Mouse (Mus musculus): ENCODE results near the gene Ccr7. TPM values are rescaled to one million over a fixed set of nuclear protein-coding genes. Genes with fewer than 3 reads are reported as not detected.

The Ccr7 gene
- polyA plus RNA-seq, 1 experiment = 0.07 TPM

- DNase-seq (ENCODE audit: low read depth) = no peak
- TF ChIP-seq POLR2A (IDR thresholded peaks at IDR 0.05; ENCODE audit: borderline replicate concordance, extremely low read depth, insufficient read depth, insufficient read length, poor library complexity, severe bottlenecking) = no peak
- TF ChIP-seq CTCF (IDR thresholded peaks at IDR 0.05; ENCODE audit: borderline replicate concordance, extremely low read depth, insufficient read depth, insufficient read length) = no peak
Observed at GRCm38 (mm10) chr11:99170005-99170404, 15.1 kb upstream of the Ccr7 start.

- DNase-seq (ENCODE audit: low read depth) = no peak
- no peak for TF ChIP-seq CTCF (IDR thresholded peaks at IDR 0.05; ENCODE audit: borderline replicate concordance, extremely low read depth, insufficient read depth, insufficient read length)
- no peak for TF ChIP-seq POLR2A (IDR thresholded peaks at IDR 0.05; ENCODE audit: borderline replicate concordance, extremely low read depth, insufficient read depth, insufficient read length, poor library complexity, severe bottlenecking)
Observed at GRCm38 (mm10) chr11:99169438-99169837, 14.6 kb upstream of the Ccr7 start.

GRCm38 (mm10) chr11:99168030-99168474 is 13.2 kb upstream of the Ccr7 start:
- TF ChIP-seq CTCF (IDR thresholded peaks at IDR 0.05; ENCODE audit: borderline replicate concordance, extremely low read depth, insufficient read depth, insufficient read length) = no peak
- TF ChIP-seq POLR2A (IDR thresholded peaks at IDR 0.05; ENCODE audit: borderline replicate concordance, extremely low read depth, insufficient read depth, insufficient read length, poor library complexity, severe bottlenecking) = no peak
- DNase-seq (ENCODE audit: low read depth) = no peak

- DNase-seq (ENCODE audit: low read depth) = no peak
- TF ChIP-seq CTCF (IDR thresholded peaks at IDR 0.05; ENCODE audit: borderline replicate concordance, extremely low read depth, insufficient read depth, insufficient read length) (no peak), POLR2A (IDR thresholded peaks at IDR 0.05; ENCODE audit: borderline replicate concordance, extremely low read depth, insufficient read depth, insufficient read length, poor library complexity, severe bottlenecking) (no peak)
Observed at GRCm38 (mm10) chr11:99167576-99167975, 12.7 kb upstream of the Ccr7 start.

GRCm38 (mm10) chr11:99166241-99166640 is 11.4 kb upstream of the Ccr7 start:
- no peak for DNase-seq (ENCODE audit: low read depth)
- no peak for TF ChIP-seq CTCF (IDR thresholded peaks at IDR 0.05; ENCODE audit: borderline replicate concordance, extremely low read depth, insufficient read depth, insufficient read length)
- no peak for TF ChIP-seq POLR2A (IDR thresholded peaks at IDR 0.05; ENCODE audit: borderline replicate concordance, extremely low read depth, insufficient read depth, insufficient read length, poor library complexity, severe bottlenecking)

GRCm38 (mm10) chr11:99165031-99165752 is 10.3 kb upstream of the Ccr7 start:
- TF ChIP-seq POLR2A (IDR thresholded peaks at IDR 0.05; ENCODE audit: borderline replicate concordance, extremely low read depth, insufficient read depth, insufficient read length, poor library complexity, severe bottlenecking) (no peak), CTCF (IDR thresholded peaks at IDR 0.05; ENCODE audit: borderline replicate concordance, extremely low read depth, insufficient read depth, insufficient read length) (no peak)
- DNase-seq (ENCODE audit: low read depth) = no peak

GRCm38 (mm10) chr11:99162972-99163686 is 8.3 kb upstream of the Ccr7 start:
- no peak for DNase-seq (ENCODE audit: low read depth)

GRCm38 (mm10) chr11:99161648-99162047 is 6.8 kb upstream of the Ccr7 start:
- TF ChIP-seq CTCF (IDR thresholded peaks at IDR 0.05; ENCODE audit: borderline replicate concordance, extremely low read depth, insufficient read depth, insufficient read length) (no peak), POLR2A (IDR thresholded peaks at IDR 0.05; ENCODE audit: borderline replicate concordance, extremely low read depth, insufficient read depth, insufficient read length, poor library complexity, severe bottlenecking) (no peak)

More at GRCm38 (mm10) chr11:99162972-99163686, 8.3 kb upstream of the Ccr7 start:
- no peak for TF ChIP-seq POLR2A (IDR thresholded peaks at IDR 0.05; ENCODE audit: borderline replicate concordance, extremely low read depth, insufficient read depth, insufficient read length, poor library complexity, severe bottlenecking)
- no peak for TF ChIP-seq CTCF (IDR thresholded peaks at IDR 0.05; ENCODE audit: borderline replicate concordance, extremely low read depth, insufficient read depth, insufficient read length)

GRCm38 (mm10) chr11:99160228-99160627 is 5.4 kb upstream of the Ccr7 start:
- no peak for DNase-seq (ENCODE audit: low read depth)

More at GRCm38 (mm10) chr11:99161648-99162047, 6.8 kb upstream of the Ccr7 start:
- no peak for DNase-seq (ENCODE audit: low read depth)

GRCm38 (mm10) chr11:99155817-99156216 is 940 bp upstream of the Ccr7 start:
- no peak for TF ChIP-seq POLR2A (IDR thresholded peaks at IDR 0.05; ENCODE audit: borderline replicate concordance, extremely low read depth, insufficient read depth, insufficient read length, poor library complexity, severe bottlenecking)
- no peak for TF ChIP-seq CTCF (IDR thresholded peaks at IDR 0.05; ENCODE audit: borderline replicate concordance, extremely low read depth, insufficient read depth, insufficient read length)
- no peak for DNase-seq (ENCODE audit: low read depth)

More at GRCm38 (mm10) chr11:99160228-99160627, 5.4 kb upstream of the Ccr7 start:
- no peak for TF ChIP-seq CTCF (IDR thresholded peaks at IDR 0.05; ENCODE audit: borderline replicate concordance, extremely low read depth, insufficient read depth, insufficient read length)
- no peak for TF ChIP-seq POLR2A (IDR thresholded peaks at IDR 0.05; ENCODE audit: borderline replicate concordance, extremely low read depth, insufficient read depth, insufficient read length, poor library complexity, severe bottlenecking)
